Mouse (Mus musculus) heart, adult 8-10 months (tissue): Measurements from ENCODE around the gene CT030661.1. TPM values are rescaled to one million over a fixed set of nuclear protein-coding genes. Genes with fewer than 3 reads are reported as not detected.
"Not testable (repeated sequence)": the region's sequence is repeated elsewhere in the genome, so short reads cannot be mapped to it uniquely, and the experiment has no call there.

ENCODE experiments used
- DNase-seq: peaks from one replicate; pipeline ENCODE4 v3.0.0; 2022; ENCODE audit warnings: low spot score
- total RNA-seq, 4 experiments: library from RNA; stranded (reverse); gene quantifications; 2 replicates each; pipeline ENCODE4 v1.2.4; 2022

The CT030661.1 gene
- total RNA-seq, result 1 to 10 TPM; 5.7 to 8.5 (median 7.4) TPM

DNA sequence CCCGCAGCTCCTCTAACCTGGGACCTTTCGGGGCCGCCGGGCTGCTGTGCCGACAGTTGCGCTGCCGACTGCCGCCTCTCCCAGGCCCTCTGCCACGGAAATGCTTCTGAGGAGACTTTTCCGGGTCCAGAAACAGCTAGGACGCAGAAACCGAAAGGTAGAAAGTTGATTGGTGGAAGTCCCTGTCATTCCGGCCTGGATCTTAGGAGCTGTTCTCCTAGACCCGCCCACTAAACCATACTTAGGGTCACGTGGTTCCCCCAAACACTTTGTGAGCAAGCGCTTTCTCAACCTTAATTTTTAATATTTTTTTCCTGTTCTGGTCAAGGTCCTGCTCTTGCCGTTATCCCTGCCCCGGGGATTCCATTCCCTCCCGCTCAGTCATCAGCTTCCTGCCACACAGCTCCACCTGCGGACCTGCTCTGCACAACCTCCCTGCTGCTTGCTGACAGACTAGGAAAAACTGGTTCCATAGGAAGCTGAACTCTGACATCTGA, at the start of gene CT030661.1:
TSS of gene CT030661.1 (minus strand) at position 108 of the 497 bp plus-strand sequence.
- DNase-seq, result peak; percentile 95

DNA sequence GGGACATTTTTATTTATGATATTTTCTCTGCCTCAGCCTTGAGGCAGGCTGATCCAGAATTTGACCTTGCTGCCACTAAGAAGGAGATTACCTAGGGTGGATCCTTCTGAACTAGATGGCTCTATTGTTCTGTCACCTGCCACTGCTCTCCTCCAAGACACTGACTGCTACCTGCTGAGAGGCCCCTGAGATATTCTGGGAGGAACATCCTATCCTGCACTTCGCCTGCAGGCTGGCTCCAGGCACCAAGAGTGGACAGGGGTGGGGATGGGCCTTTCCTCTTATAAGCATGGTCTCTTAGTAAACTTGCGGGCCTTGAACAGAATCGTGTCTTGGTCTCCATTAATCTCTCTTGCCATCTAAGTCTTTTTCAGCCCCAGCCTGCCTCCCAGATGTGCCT, 49.3 kb upstream of the CT030661.1 start:
- DNase-seq, result no peak

DNA sequence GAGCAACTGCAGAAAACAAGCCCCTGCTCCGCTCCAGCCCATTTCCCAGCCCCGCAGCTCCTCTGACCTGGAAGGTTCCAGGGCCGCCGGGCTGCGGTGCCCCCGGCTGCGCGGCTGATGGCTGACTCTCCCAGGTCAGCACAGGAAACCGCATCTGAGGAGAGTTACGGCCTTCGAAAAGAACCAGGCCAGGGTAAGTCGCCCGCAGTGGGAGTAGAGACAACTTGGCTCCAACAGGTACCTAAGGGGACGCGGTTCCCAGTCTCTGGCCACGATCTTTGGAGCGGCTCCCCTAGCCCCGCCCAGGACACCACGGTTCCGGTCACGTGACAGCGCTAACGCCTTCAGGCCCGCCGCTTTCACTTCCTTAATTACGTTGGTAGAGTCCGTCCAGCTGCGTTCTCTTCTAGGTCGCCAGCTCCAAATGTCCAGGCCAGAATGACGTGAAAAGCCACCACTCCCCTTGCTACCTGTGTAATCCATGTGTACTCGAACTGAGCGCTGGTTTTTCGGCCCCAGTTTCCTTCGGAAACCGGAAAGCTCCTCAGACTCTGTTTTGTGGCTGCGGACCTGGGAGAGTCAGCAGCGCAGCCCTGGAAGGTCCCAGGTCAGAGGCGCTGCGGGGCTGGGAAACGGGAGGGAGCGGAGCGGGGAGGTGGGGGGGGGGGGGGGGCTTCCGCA, 46.6 kb upstream of the CT030661.1 start, which contains the start of the genes Zfp944 and Zfp758:
TSS of gene Zfp944 (minus strand) at position 300 of the 681 bp plus-strand sequence.
TSS of gene Zfp758 (plus strand) at position 353 of the 681 bp plus-strand sequence.
- peak; percentile 67 for DNase-seq

DNA sequence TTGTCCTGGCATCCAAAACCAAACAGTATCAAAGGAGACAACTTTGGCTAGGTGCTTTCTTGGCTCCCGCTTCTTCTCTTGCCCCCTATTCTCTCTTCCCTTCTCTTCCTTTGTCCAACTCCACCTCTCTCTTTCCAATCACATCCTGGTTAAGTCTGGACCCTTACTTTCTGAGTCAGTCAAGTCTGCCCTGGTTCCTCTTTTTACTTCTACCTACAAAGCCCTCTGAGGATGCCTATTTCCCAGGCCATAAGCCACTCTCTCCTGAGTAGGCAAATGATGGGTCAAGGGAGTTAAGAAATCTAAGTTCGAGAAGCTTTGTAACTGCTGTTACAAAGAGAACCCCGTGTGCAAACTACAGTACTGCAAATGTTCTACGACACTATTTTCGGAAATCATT, 45.9 kb upstream of the CT030661.1 start:
- DNase-seq, result no peak

DNA sequence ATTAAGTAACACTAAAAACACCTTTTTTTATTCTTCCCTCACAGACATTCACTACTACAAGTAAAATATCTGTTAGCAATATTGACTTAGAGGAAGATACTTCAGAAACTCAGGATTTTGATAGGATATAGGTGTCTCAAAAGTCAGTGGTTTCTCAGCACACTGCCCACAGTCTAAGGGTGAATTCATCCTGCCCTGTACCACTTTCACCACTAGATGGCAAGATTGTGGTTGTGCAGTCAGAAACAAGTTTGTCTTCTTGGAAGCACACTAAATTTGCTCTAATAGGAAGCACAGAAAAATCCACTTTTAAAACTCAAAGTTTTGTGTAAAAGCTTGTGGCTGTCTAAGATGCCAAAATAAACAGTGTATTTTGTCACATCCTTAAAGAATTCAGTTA, 38.2 kb upstream of the CT030661.1 start:
- peak; percentile 19 for DNase-seq

DNA sequence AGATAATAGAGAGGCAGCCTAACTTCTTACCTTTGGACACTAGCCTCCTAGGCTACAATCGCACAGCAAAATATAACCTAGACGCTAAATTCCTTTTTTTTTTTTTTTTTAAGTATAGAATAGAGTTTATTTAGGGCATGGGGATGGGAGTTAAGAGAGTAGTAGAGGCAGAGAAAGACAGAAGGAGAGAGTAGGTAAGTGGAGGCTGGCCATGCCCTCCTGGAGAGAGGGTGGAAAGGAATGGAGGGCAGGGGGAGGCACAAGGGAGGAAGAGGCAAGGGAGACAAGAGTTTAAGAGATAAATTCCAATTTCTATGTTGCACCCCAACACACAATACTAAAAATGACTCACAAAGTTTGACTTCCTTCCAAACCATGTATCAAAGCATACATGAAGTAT, 610 bp upstream of the CT030661.1 start:
- not testable (repeated sequence) for DNase-seq

DNA sequence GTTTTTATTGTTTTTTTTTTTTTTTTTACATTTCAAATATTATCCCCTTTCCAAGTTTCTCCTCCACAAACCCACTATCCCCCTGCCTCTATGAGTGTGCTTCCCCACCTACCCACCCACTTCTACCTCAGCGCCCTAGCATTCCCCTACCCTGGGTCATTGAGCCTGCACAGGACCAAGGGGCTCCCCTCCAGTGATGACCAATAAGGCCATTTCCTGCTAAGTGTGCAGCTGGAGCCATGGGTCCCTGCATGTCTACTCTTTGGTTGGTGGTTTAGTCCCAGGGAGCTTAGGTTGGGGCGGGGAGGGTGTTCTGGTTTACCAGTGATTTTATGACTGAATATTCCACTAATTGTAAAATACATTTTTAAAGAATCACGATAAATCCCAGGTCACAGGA, 418 bp downstream of the CT030661.1 start:
- DNase-seq, result not testable (repeated sequence)

Other genes with a start within 250 kb of the CT030661.1 start
- 1 to 10 TPM in 3 of 4 experiments, under 1 TPM in 1; 0.57 to 1.5 (median 1.3) TPM for gene Zfp947, start 148.6 kb downstream of the CT030661.1 start, total RNA-seq
- gene Zfp994, start 89.2 kb downstream of the CT030661.1 start, total RNA-seq, result 1 to 10 TPM; 2.0 to 2.7 (median 2.3) TPM
- gene Zfp944, start 46.6 kb upstream of the CT030661.1 start, total RNA-seq, result 1 to 10 TPM; 3.3 to 5.1 (median 4.5) TPM
- 1 to 10 TPM; 7.8 to 9.5 (median 9.3) TPM for gene Zfp758, start 46.6 kb upstream of the CT030661.1 start, total RNA-seq
- gene Zfp946, start 109.4 kb upstream of the CT030661.1 start, total RNA-seq, result 1 to 10 TPM; 2.8 to 3.9 (median 3.9) TPM